Mouse (Mus musculus): ENCODE measurements around the gene Nmbr. TPM values are rescaled to one million over a fixed set of nuclear protein-coding genes. Genes with fewer than 3 reads are reported as not detected.

Gene Nmbr
- polyA plus RNA-seq, 1 experiment from 2014 or later: 0.88 TPM

DNA sequence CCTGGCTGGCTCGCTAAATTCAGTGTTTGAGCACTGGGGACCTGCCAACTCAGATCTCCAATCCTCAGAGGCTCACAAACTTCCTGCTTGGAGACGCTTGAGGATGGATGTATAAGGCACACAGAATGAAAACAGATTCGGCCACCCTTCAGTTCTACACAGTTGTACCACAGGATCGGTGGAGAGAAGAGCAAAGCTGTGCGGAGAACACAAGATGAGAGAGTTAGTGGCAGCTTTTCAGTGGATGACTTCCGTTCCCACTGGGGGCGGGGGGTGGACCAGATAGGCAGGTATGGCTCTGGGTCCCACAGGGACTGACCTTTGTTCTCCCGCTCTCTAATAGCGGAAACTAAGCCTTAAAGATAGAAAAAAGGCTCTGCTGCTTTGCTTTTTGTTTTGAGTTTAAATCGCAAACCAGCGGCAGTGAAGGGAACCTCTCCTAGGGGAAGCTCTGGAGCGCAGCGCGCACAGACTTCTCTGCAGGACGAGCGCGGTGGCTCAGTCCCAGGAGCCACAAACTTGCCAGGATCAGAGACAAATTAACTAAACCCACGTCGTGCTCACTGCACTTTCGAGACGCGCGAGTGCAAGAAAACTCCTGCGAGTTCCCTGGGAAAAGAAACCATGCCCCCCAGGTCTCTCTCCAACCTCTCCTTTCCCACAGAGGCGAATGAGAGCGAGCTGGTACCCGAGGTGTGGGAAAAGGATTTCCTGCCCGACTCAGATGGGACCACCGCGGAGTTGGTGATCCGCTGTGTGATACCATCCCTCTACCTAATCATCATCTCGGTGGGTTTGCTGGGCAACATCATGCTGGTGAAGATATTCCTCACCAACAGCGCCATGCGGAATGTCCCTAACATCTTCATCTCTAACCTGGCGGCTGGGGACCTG, 54.5 kb downstream of the Nmbr start:
- Histone ChIP-seq H3K4me3 (peak overlapping the region; percentile 40), H3K27me3 (peaks cover 11% of the 10 kb centered on the region; the same call in 1 of the 2 replicates), H3K9ac (peak overlapping the region; percentile 53; the same call in 1 of the 2 replicates), H3K36me3 (ENCODE audit: poor library complexity, severe bottlenecking) (no peaks in the 10 kb centered on the region), H3K27ac (no peak overlapping the region), H3K4me2 (peak overlapping the region; percentile 74), H3K9me3 (replicated peaks) (no peaks in the 10 kb centered on the region), H3K4me1 (0 out of 2 replicates have a peak, but pooled peaks cover 7% of the 10 kb centered on the region)
- 2% methylated on average over 35 of the region's 35 CpGs for WGBS
- peak; percentile 63; the same call in 1 of the 2 replicates for ATAC-seq

DNA sequence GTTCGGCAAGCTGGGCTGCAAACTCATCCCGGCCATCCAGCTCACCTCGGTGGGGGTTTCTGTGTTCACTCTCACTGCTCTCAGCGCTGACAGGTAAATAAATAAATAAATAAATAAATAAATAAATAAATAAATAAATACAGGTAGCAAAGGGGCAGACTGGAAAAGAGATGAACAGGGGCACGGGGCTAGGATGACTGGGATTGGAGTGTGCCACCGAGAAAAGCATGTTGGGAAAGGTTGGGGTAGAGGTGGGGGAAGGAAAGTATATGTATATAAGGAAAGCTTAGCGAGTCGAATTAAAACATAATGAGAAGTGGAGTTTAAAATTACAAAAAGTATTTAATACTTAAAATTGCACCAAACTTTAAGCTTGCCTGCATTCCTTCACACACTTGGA, 55.2 kb downstream of the Nmbr start:
- no peaks in the 10 kb centered on the region for H3K9me3 ChIP-seq (replicated peaks)
- 20% methylated on average over 8 of the region's 8 CpGs for WGBS
- H3K9ac ChIP-seq: 0 out of 2 replicates have a peak overlapping the region, but pooled peaks have one; percentile 53
- peak overlapping the region; percentile 40 for H3K4me3 ChIP-seq
- peaks cover 11% of the 10 kb centered on the region; the same call in 1 of the 2 replicates for H3K27me3 ChIP-seq
- H3K27ac ChIP-seq: no peak overlapping the region
- no peaks in the 10 kb centered on the region for H3K36me3 ChIP-seq (ENCODE audit: poor library complexity, severe bottlenecking)
- peak overlapping the region; percentile 74 for H3K4me2 ChIP-seq
- ATAC-seq: no peak
- 0 out of 2 replicates have a peak, but pooled peaks cover 7% of the 10 kb centered on the region for H3K4me1 ChIP-seq

DNA sequence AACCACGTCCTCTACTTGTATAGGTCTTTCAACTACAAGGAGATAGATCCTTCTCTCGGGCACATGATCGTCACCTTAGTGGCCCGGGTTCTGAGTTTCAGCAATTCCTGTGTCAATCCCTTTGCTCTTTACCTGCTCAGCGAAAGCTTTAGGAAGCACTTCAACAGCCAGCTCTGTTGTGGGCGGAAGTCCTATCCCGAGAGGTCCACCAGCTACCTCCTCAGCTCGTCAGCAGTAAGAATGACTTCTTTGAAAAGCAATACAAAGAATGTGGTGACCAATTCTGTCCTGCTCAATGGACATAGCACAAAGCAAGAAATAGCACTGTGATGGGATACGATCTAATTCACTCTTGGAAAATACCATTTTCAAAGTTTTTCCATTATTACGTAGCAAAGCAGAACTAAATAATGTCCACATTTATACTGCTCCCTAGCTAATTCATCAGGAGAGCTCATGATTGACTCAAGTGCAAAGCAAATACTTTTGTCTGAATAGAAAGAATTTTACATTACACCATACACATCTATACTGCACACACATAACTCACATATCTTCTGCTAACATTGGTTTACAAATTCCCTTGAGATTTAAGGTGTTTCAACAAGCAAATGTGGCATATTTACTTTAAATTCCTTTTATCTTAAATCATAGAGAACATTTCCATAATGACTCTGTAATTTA, 65.0 kb downstream of the Nmbr start:
- H3K27me3 ChIP-seq: no peaks in the 10 kb centered on the region

DNA sequence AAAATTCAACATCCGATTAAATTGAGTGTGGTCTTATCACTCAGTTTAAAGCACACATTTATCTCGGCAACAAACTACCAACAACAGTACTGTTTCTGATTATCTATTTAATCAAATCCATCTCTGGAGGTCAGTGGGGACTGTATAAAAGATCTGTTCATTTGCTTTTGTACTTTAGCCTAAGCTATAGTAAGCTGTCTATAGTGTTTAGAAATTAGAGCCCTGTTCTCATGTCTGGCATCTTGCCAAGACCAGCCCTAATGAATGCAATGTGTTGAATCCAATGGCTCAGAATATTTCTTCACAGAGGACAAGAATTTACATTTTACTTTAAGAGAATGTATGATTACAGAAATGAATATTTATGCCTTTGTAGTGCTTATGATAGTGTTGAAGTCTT, 69.1 kb downstream of the Nmbr start:
- no peak overlapping the region for H3K4me2 ChIP-seq
- peaks cover 6% of the 10 kb centered on the region; the same call in 1 of the 2 replicates for H3K4me1 ChIP-seq
- no peak overlapping the region for H3K9ac ChIP-seq
- H3K27ac ChIP-seq: no peak overlapping the region
- 24% methylated on average over 2 of the region's 2 CpGs for WGBS
- H3K27me3 ChIP-seq: no peaks in the 10 kb centered on the region
- no peak overlapping the region for H3K4me3 ChIP-seq
- ATAC-seq: peak; percentile 77
- no peaks in the 10 kb centered on the region for H3K36me3 ChIP-seq (ENCODE audit: poor library complexity, severe bottlenecking)
- H3K9me3 ChIP-seq (replicated peaks): no peaks in the 10 kb centered on the region

More for the DNA sequence above, 65.0 kb downstream of the Nmbr start:
- H3K36me3 ChIP-seq (ENCODE audit: poor library complexity, severe bottlenecking): no peaks in the 10 kb centered on the region
- ATAC-seq: no peak
- H3K4me2 ChIP-seq: no peak overlapping the region
- no peak overlapping the region for H3K4me3 ChIP-seq
- no peak overlapping the region for H3K9ac ChIP-seq
- no peak overlapping the region for H3K27ac ChIP-seq
- peaks cover 6% of the 10 kb centered on the region; the same call in 1 of the 2 replicates for H3K4me1 ChIP-seq
- no peaks in the 10 kb centered on the region for H3K9me3 ChIP-seq (replicated peaks)
- WGBS: 81% methylated on average over 10 of the region's 10 CpGs

DNA sequence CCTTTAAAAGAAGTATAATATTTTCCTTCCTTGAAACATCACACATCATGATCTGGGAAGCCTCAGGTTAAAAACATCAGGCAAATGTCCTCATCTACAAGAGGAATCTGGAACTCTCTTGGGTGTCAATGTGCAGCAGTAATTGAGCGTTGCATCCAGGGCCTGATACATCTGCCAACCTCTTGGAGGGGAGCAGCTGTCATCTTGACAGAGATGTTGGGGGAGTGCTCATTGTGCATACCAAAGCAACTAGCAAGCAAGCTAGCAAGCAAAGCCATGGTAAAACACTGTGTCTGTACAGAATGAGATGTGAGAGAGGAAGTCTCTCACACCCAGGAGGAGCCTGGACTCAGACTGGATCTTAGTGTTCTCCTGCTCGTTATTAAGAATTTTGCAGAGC, 84.6 kb downstream of the Nmbr start:
- no peaks in the 10 kb centered on the region for H3K9me3 ChIP-seq (replicated peaks)
- no peaks in the 10 kb centered on the region for H3K36me3 ChIP-seq (ENCODE audit: poor library complexity, severe bottlenecking)
- 77% methylated on average over 2 of the region's 2 CpGs for WGBS
- no peaks in the 10 kb centered on the region for H3K27me3 ChIP-seq
- no peak overlapping the region for H3K27ac ChIP-seq
- H3K4me1 ChIP-seq: no peaks in the 10 kb centered on the region
- no peak overlapping the region for H3K9ac ChIP-seq
- no peak overlapping the region for H3K4me2 ChIP-seq
- ATAC-seq: no peak
- no peak overlapping the region for H3K4me3 ChIP-seq

DNA sequence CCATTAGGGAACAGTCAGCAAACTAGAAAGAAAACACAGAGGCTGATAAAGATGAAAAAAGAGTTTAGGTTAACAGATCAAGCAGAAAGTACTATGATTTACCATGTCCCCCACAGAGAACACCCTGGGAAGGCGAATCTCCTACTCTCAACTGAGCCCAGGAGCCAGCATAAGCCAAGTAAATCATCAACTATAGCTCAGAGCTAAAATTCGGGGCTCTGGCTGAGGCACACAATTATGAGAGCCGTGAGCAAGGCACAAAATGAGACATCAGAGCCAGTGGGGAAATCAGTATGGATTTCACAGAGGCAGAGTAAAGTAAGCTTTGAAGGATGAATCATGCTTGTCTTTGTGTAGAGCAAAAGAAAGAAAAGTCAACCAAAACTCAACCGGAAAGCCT, 111.6 kb downstream of the Nmbr start:
- no peaks in the 10 kb centered on the region for H3K36me3 ChIP-seq (ENCODE audit: poor library complexity, severe bottlenecking)
- H3K27me3 ChIP-seq: no peaks in the 10 kb centered on the region
- no peak overlapping the region for H3K27ac ChIP-seq
- 72% methylated on average over 4 of the region's 4 CpGs for WGBS
- ATAC-seq: no peak
- no peaks in the 10 kb centered on the region for H3K9me3 ChIP-seq (replicated peaks)
- H3K4me1 ChIP-seq: no peaks in the 10 kb centered on the region
- H3K4me2 ChIP-seq: no peak overlapping the region
- no peak overlapping the region for H3K4me3 ChIP-seq
- no peak overlapping the region for H3K9ac ChIP-seq

Other genes starting within 250 kb of the Nmbr start
- gene Adgrg6, start 159.9 kb upstream of the Nmbr start, polyA plus RNA-seq (2015; fragmentation: Nextera tagmentation; extraction: Ambion mirVana): 0.31 and 0.37 TPM in 2 replicates
- gene Vta1, start within 50 bp of the Nmbr start, polyA plus RNA-seq (2015; fragmentation: Nextera tagmentation; extraction: Ambion mirVana): 173 and 187 TPM in 2 replicates
- gene Gje1, start 12.6 kb downstream of the Nmbr start, polyA plus RNA-seq (2015; fragmentation: Nextera tagmentation; extraction: Ambion mirVana): not detected in 2 replicates

Data from forebrain, embryonic 13.5 days (tissue).